Mouse (Mus musculus) heart, embryonic 11.5 days (tissue): ENCODE results near the gene Hspa4. TPM values are rescaled to one million over a fixed set of nuclear protein-coding genes. Genes with fewer than 3 reads are reported as not detected.

ENCODE experiments used
- ATAC-seq: fragments of 200-750 bp; cut with Nextera tagmentation; replicated peaks from 2 replicates; pipeline ENCODE4 v1.8.0; 2017; ENCODE audit warnings: moderate library complexity; ENCODE audit not compliant: insufficient number of reproducible peaks, low FRiP score, low TSS enrichment
- H3K27ac ChIP-seq: fragments of 300-500 bp; sonication (generic); 2 replicates; pipeline ENCODE4 v1.5.1; 2014; ENCODE audit warnings: mild to moderate bottlenecking, low read depth, low read length
- H3K27me3 ChIP-seq: fragments of 300-500 bp; sonication (generic); 2 replicates; pipeline ENCODE4 v1.6.1; 2014; ENCODE audit warnings: mild to moderate bottlenecking, low read length, mixed read lengths; ENCODE audit not compliant: control insufficient read depth, insufficient read depth
- H3K36me3 ChIP-seq: fragments of 300-500 bp; sonication (generic); 2 replicates; pipeline ENCODE4 v1.6.1; 2014; ENCODE audit warnings: mild to moderate bottlenecking, low read length, moderate library complexity, mixed read lengths; ENCODE audit not compliant: control insufficient read depth, insufficient read depth
- H3K4me1 ChIP-seq: fragments of 300-500 bp; sonication (generic); 2 replicates; pipeline ENCODE4 v1.6.1; 2014; ENCODE audit warnings: low read length; ENCODE audit not compliant: control insufficient read depth, insufficient read depth
- H3K4me2 ChIP-seq: fragments of 300-500 bp; sonication (generic); 2 replicates; pipeline ENCODE4 v1.6.1; 2014; ENCODE audit warnings: mild to moderate bottlenecking, moderate library complexity
- H3K4me3 ChIP-seq: fragments of 300-500 bp; sonication (generic); 2 replicates; pipeline ENCODE4 v1.5.1; 2014; ENCODE audit warnings: low read depth, low read length
- H3K9ac ChIP-seq: fragments of 300-500 bp; sonication (generic); 2 replicates; pipeline ENCODE4 v1.6.1; 2014; ENCODE audit warnings: mild to moderate bottlenecking, low read depth, low read length, moderate library complexity
- H3K9me3 ChIP-seq: fragments of 300-500 bp; sonication (generic); replicated peaks from 2 replicates; pipeline ENCODE4 v1.6.1; 2016; ENCODE audit warnings: low read length; ENCODE audit not compliant: control insufficient read depth
- WGBS: fragments of 180-500 bp; shearing (Covaris S2); extraction: QIAGEN DNeasy Blood & Tissue Kit; methylation state at CpG from one replicate; pipeline ENCODE4 v1.1.7; 2014; ENCODE audit not compliant: insufficient replicate concordance; 5-methylcytosine and 5-hydroxymethylcytosine counted together
- polyA plus RNA-seq: library from polyadenylated mRNA; unstranded; fragments of >200 nt; fragmentation: Nextera tagmentation; extraction: Ambion mirVana; gene quantifications from 2 replicates; pipeline ENCODE4 v1.2.1, GENCODE M21; 2014

Hspa4 gene
- polyA plus RNA-seq, 1 experiment from 2014 or later: 84.1 TPM

- no peaks in the 10 kb centered on the region for H3K9me3 ChIP-seq
- 81% methylated on average over 3 of the region's 3 CpGs for WGBS
- no peaks in the 10 kb centered on the region for H3K27me3 ChIP-seq
- ATAC-seq: no peak
- H3K4me1 ChIP-seq: 0 out of 2 replicates have a peak, but pooled peaks cover 5% of the 10 kb centered on the region
- no peaks in the 10 kb centered on the region for H3K36me3 ChIP-seq
- no peak overlapping the region for H3K27ac ChIP-seq
- no peak overlapping the region for H3K9ac ChIP-seq
- H3K4me3 ChIP-seq: no peak overlapping the region
- no peak overlapping the region for H3K4me2 ChIP-seq
These were observed 71.2 kb downstream of the Hspa4 start for GRCm38 (mm10) chr11:53229011-53229410.

GRCm38 (mm10) chr11:53210876-53211275 is 89.4 kb downstream of the Hspa4 start:
- Histone ChIP-seq H3K9me3 (no peaks in the 10 kb centered on the region), H3K27me3 (no peaks in the 10 kb centered on the region), H3K4me1 (no peaks in the 10 kb centered on the region), H3K27ac (no peak overlapping the region), H3K9ac (no peak overlapping the region), H3K4me2 (no peak overlapping the region), H3K4me3 (no peak overlapping the region), H3K36me3 (no peaks in the 10 kb centered on the region)
- ATAC-seq: no peak
- 73% methylated on average over 9 of the region's 9 CpGs for WGBS

Other genes with a start within 250 kb of the Hspa4 start
- 21.3 and 24.9 TPM in 2 replicates for gene Zcchc10, start 24.2 kb upstream of the Hspa4 start, polyA plus RNA-seq
- 29.3 and 54.4 TPM in 2 replicates for gene Aff4, start 50.4 kb upstream of the Hspa4 start, polyA plus RNA-seq
- not detected in 2 replicates for gene Leap2, start 122.7 kb upstream of the Hspa4 start, polyA plus RNA-seq
- 1,123 and 1,162 TPM in 2 replicates for gene Uqcrq, start 130.4 kb upstream of the Hspa4 start, polyA plus RNA-seq
- gene Gdf9, start 130.6 kb upstream of the Hspa4 start, polyA plus RNA-seq: 0.76 and 1.4 TPM in 2 replicates
- gene Gm10447, start 156.7 kb upstream of the Hspa4 start, polyA plus RNA-seq: 0.13 TPM in 1 of 2 replicates, not detected in the other
- 3.3 and 3.7 TPM in 2 replicates for gene Shroom1, start 156.7 kb upstream of the Hspa4 start, polyA plus RNA-seq
- not detected in 2 replicates for gene Gm9837, start 170.0 kb upstream of the Hspa4 start, polyA plus RNA-seq
- gene Gm9945, start 179.7 kb upstream of the Hspa4 start, polyA plus RNA-seq: 0.29 TPM in 1 of 2 replicates, not detected in the other
- 0.41 and 0.73 TPM in 2 replicates for gene Sowaha, start 179.8 kb upstream of the Hspa4 start, polyA plus RNA-seq
- 18.8 and 21.4 TPM in 2 replicates for gene Sept8, start 218.8 kb upstream of the Hspa4 start, polyA plus RNA-seq